Mouse (Mus musculus) ES-E14 (cell line): ENCODE measurements around the gene Cpvl.

Experiments
- HCFC1 ChIP-seq: IDR thresholded peaks from 2 replicates; pipeline ENCODE4 v1.6.1; 2012; ENCODE audit warnings: low read length, inconsistent platforms, borderline replicate concordance; ENCODE audit not compliant: insufficient read depth
- MAFK ChIP-seq: IDR thresholded peaks from 2 replicates; pipeline ENCODE4 v1.6.1; 2014; ENCODE audit warnings: mild to moderate bottlenecking, low read depth, low read length, inconsistent platforms; ENCODE audit not compliant: insufficient read depth
- ZC3H11A ChIP-seq: IDR thresholded peaks from 2 replicates; pipeline ENCODE4 v1.6.1; 2012; ENCODE audit warnings: low read depth, mild to moderate bottlenecking, inconsistent platforms, low read length, borderline replicate concordance
- ZNF384 ChIP-seq: IDR thresholded peaks from 2 replicates; pipeline ENCODE4 v1.6.1; 2012; ENCODE audit warnings: low read depth, low read length, inconsistent platforms

DNA sequence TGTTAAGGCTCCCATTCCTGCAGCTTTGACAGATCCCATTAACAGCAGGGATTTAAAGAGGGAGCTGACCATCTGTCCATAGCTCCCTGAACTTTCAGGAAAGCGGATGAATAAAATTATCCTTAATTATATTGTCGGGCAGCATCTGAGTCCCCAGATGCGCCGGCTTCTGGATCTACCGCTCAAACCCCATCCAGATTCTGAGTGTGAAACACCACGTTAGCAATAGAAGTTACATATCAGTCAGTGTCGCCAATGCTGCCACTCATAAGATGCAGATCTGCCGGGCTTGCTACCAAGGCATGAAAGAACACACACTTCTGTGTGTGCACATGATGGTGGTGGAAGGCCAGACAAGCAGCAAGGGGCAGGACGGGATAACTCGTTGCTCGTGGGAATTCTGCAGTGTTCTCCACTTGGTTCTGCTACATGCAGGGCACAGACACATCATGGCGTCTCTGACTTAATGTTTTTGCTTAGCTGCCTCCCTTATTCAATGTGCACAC lies 6.2 kb downstream of the Cpvl start:
- no peak for TF ChIP-seq ZNF384
- TF ChIP-seq MAFK: no peak
- TF ChIP-seq ZC3H11A: no peak
- no peak for TF ChIP-seq HCFC1
